Mouse (Mus musculus) CD4-positive, CD25-positive, alpha-beta regulatory T cell, adult 4 months (primary cell): ENCODE data around the gene Samd8. TPM values are rescaled to one million over a fixed set of nuclear protein-coding genes. Genes with fewer than 3 reads are reported as not detected.

Experiments
- ATAC-seq: one replicate; pipeline ENCODE4 v1.8.0; 2017
- polyA plus RNA-seq, 2 experiments: library from polyadenylated mRNA; unstranded; fragments of 100-300 nt; shearing (Covaris generic); gene quantifications; one replicate each; pipeline ENCODE4 v1.2.1; 2017

The Samd8 gene
- polyA plus RNA-seq, 2 experiments from 2014 or later: 4.2 to 4.8 TPM

DNA sequence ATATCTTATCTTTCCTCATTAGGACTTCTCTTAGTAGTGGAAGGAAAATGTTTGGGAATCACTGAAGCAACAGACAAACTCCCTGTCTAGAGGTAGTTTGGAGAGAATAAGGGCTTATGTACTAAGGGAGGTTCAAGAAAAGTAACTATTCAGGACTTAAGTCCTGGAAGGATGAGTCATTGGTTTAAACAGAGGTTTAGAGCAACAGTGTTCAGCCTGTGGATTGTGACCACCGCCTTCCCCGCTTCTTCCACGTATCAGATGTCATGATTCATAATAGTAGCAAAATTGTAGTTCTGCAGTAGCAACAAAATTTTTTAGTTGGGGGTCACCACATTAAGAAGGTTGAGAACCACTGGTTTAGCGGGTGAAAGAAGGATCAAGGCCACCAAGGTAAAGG lies 50.3 kb downstream of the Samd8 start:
- no peak for ATAC-seq

DNA sequence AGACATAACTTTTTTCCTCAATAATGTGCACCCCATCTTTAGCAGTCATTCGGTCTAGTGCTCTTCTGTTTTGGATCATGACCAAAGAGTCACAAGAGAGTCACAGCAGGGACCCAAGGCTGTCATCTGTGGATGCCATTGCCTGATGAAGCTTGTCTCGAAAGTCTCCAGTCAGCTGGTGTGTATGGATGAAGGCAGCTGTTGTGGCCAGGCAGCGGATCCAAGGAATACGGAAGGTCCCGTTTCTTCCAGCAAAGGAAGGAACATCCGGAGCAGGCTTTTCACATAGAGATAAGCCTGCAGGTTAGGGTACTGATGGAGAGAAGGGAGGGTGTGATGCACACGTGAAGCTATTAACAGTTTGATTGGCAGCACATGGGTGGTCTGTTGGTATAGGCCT lies 51.3 kb downstream of the Samd8 start:
- no peak for ATAC-seq

GRCm38 (mm10) chr14:21802543-21803206 lies 52.3 kb downstream of the Samd8 start:
- ATAC-seq: no peak

- ATAC-seq: no peak
Observed at GRCm38 (mm10) chr14:21806203-21806602, 55.9 kb downstream of the Samd8 start.

DNA sequence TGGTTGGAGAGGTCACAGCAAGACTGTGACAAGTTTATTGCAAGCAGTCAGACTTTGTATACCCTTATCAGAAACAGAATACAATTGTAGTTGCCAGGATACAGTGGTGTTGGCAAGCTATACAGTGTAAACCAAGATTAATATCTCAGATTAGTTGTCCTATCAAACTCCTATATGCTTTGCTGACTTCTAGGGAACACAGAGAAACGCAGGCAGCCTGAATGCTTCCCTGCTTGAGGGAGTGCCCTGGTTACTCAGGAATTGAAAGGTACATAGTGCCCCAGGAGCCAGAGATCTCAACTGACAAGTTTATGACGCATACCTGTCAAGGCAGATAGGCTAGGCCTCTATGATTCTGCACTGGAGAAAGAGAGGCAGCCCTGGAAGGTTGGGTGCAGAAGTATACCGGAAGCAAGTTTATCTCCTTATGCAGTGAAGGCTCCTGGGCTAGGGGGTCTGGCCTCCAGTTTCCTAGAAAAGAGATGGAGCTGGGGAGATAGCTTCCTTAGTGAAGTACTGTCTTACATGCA lies 56.4 kb downstream of the Samd8 start:
- no peak for ATAC-seq

GRCm38 (mm10) chr14:21808208-21808922 lies 58.0 kb downstream of the Samd8 start:
- ATAC-seq: no peak

GRCm38 (mm10) chr14:21809418-21809817 lies 59.1 kb downstream of the Samd8 start:
- ATAC-seq: no peak

- no peak for ATAC-seq
Observed at GRCm38 (mm10) chr14:21811301-21811700, 61.0 kb downstream of the Samd8 start.

GRCm38 (mm10) chr14:21811744-21812393 lies 61.5 kb downstream of the Samd8 start:
- ATAC-seq: no peak

DNA sequence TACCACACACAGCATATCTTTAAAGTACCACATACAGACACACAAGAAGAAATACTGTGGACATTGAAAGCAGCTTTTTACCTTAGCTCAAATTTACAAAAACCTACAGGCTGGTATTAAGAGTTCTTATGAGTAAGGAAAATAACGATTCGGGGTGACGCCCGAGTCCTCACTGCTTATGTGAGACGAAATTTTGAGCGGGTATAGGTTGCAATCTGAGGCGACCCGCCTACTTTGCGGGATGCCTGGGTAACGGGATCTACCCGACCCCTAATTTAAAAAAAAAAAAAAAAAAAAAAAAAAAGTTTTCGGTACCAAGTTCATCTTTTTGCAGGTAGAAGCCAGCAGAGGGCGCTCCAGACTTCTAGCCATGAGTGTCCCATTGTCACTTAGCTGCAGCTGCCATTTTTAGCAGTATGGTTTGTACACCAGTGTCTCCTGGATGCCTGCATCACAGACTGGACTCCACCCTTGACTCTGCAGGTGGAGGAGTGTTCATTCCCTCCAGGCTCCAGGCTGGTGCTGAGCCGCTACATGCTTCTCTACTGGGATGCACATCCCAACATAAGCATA lies 62.3 kb downstream of the Samd8 start:
- ATAC-seq: peak; percentile 88

DNA sequence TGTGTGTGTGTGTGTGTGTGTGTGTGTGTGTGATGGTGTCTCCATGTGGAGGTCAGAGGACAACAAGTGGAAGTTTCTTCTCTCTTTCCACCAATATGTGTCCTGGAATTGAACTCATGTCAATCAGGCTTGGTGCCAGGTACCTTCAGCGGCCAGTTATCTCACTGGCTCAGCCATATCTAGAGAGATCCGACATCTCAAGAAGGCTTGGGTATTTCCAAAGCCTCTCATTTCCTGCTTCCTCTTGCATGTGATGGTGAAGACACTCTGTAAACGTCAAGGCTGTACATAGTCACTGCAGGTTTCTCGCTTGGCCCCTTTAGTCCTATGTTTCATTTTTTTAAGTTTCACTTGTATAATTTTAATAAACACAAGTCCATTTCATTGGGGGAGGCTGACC lies 62.9 kb downstream of the Samd8 start:
- peak; percentile 44 for ATAC-seq

DNA sequence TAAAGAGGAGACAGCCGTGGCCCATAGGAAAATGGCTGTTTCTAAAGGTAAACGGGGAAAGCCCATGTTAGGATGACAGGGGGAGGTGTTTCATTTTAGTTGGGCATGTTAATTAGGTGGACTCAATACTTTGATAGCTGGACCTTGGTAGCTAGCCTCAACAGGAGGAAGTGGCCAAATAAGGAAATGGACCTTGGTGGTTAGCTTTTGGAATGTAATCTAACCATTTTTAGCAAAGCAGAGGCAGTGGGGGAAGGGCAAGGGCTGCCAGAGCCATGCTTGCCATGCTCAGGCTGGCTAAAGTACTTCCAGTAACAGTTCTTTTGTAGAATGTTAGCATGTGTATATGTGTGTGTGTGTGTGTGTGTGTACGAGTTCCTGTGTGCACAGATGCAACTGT lies 63.5 kb downstream of the Samd8 start:
- ATAC-seq: no peak

DNA sequence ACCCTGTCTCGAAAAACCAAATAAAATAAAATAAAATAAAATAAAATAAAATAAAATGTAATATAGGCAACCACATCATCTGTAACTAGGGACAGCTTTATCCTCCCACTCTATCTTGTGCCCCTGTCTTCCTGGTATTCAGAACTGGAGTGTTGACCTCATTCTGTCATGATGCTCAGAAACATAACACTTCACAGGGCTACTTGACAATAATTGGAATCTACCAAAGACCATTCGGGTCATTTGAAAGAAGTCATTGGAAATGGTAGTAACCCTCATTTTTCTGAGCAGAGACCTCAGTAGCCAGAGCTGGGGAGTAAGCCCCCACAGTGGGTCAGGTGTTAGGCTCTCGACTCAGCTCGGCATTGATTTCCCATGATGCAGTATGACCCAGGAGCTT lies 64.3 kb downstream of the Samd8 start:
- ATAC-seq: no peak

DNA sequence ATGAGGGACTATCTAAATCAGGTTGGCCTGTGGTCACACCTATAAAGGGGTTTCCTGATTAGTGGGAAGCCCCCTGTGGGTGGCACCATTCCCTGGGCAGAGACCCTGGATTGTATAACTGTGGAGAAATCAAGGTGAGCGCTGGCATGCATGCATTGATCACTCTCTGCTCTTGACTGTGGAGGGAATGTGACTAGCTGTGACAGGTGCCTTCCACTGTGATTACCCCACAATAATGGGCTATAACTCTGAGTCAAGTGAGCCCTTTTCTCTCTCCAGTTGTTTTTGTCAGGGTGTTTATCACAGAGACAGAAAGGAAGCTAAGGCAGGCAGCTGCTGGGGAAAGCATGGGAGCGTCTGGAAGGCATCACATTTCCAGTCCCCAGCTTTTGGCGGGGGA lies 65.9 kb downstream of the Samd8 start:
- ATAC-seq: no peak

DNA sequence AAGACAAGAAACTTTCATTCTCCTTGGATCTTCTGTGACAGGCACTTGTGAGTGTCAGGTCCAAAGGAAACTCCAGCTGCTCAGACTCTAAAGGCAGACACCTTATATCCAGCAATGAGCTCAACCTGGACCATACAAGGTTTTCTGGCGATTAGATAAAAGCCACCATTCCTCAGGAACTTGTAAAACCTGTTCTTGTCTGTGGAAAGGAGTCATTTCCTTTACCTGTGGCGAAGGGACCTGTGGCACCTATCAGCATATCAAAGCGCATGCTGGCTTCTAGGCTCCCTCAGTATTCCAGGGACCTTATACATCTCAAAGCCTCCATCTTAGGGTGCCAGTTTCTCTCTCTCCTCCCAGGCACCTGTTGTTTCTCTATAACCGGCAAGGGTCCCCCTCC lies 67.1 kb downstream of the Samd8 start:
- ATAC-seq: no peak

DNA sequence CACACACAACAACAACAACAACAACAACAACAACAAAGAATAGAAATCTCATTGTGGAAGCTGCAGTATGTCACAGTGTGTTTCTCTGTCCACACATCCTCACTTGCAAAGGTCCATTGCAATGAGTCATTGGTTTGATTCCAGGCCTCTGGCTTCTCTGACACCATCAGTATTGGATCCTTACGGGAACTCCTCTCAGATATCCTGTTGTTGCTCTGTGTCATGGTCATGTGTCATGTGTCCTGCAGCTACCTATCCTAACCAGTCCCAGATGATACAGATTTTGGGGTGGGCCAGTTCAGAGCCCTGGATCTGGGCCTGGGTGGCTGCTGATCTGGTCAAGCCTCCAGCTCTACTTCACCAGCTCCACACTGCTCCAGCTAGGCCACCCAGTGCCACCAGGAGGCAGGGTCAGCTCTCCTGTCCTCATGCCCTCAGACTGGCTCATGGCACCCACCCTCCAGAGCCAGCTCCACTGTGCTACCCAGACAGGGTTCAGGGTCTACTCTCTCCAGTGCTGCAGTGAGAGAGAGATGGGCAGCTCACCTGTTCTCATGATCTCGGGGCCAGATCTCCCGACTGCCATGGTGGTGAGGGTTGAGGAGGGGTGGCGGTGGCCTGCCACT lies 70.7 kb downstream of the Samd8 start:
- no peak for ATAC-seq

DNA sequence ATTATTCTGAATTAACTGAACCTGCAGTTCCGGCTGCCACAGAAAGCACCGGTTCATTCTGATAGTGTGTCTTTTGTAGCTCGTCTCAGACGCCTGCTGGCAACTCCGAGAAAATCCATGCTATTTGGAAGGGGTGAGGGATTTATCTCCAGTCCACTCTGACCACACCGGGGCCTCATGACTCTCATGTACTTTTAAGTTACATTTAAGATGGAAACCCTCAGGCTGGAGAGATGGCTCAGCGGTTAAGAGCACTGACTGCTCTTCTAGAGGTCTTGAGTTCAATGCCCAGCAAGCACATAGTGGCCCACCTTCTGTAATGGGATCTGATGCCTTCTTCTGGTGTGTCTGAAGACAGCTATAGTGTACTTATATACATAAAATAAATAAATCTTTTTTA lies 72.0 kb downstream of the Samd8 start:
- ATAC-seq: no peak

DNA sequence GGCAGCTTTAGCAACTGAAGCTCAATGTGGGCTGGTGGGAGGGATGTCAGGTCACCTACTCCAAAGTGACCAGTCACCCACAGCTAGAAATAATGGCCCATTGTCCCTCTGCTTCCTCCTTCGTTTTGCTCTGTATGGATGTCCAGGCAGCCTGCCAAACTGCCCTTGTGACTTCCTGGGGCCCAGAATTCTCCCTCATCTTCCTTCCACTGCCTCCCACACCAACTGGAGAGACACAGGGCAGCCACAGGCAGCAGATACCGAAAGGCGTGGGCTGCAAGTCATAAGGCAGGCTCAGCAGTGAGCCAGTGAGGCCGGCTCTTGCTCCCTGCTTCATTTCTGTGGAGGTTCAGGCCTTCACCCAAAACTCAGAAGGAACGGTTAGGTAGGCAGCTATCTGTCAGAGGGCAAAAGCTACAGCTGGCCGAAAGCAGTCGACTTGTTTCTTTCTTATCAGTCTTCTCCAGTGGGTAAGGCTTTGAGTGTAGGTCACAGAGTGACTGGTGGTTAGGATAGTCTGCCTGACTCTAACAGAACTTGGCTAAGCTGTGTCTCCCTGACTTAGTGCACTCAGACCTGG lies 72.6 kb downstream of the Samd8 start:
- no peak for ATAC-seq

- ATAC-seq: no peak
Observed at GRCm38 (mm10) chr14:21823897-21824296, 73.6 kb downstream of the Samd8 start.

- no peak for ATAC-seq
Observed at GRCm38 (mm10) chr14:21824938-21825337, 74.6 kb downstream of the Samd8 start, which contains the start of gene Vdac2. Gene Vdac2 (plus strand): TSS chr14:21825238.

DNA sequence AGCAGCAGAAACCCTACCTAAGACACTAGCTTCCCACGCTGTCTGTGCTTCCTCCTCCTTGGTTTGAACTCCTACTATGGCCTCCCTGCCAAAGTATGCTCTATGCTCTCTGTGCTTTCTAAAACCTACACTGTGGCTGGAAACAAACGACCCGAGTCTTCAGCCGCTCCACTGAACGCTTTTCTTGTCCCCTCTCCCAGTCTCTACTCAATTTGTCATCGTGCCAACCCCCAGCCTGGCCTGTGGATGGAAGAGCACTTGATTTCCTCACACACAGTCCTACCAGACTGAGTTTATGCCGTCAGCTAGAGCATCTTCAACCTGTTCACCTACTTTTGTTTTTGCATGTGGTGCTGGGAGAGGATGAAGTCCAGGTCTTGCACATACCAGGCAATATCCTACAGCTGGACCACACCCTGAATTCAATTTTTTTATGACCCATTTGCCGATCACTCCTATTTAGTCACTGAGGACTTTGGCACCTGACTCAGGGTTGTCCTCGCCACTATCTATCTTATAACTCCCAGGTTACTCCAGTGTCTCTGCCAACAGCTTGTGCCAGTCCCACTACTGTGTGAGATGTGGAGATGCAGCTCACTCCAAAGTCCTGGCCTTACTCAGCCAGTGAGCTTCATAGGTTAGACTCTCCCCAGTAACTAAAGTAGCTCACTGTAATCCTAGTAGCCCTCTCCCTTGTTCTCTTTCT lies 75.6 kb downstream of the Samd8 start:
- ATAC-seq: no peak
